Mouse (Mus musculus): ENCODE results near the gene Pigv. TPM values are rescaled to one million over a fixed set of nuclear protein-coding genes. Genes with fewer than 3 reads are reported as not detected.

Pigv gene
- polyA plus RNA-seq, 1 experiment from 2014 or later = 20.7 TPM

- Histone ChIP-seq H3K27me3 (ENCODE audit: control insufficient read depth, insufficient read depth, low read depth, low read length) (no peaks in the 10 kb centered on the region), H3K4me2 (ENCODE audit: low read depth, low read length) (no peak overlapping the region), H3K36me3 (ENCODE audit: control insufficient read depth, insufficient read depth, low read length) (peaks cover 50% of the 10 kb centered on the region), H3K4me1 (replicated peaks; ENCODE audit: control insufficient read depth, insufficient read depth, low read length) (peaks cover 3% of the 10 kb centered on the region; the same call in 1 of the 2 replicates), H3K9me3 (ENCODE audit: control insufficient read depth, low read length) (no peaks in the 10 kb centered on the region), H3K4me3 (ENCODE audit: low read length) (no peak overlapping the region), H3K27ac (ENCODE audit: low read length) (no peak overlapping the region), H3K9ac (ENCODE audit: low read length) (no peak overlapping the region)
- ATAC-seq (ENCODE audit: low read depth) = no peak
- WGBS = 75% methylated on average over 3 of the region's 3 CpGs
Measured at GRCm38 (mm10) chr4:133695363-133695762, 22.9 kb upstream of the Pigv start.

GRCm38 (mm10) chr4:133690252-133690651, 17.8 kb upstream of the Pigv start:
- H3K9ac ChIP-seq (ENCODE audit: low read length) = no peak overlapping the region
- peaks cover 13% of the 10 kb centered on the region for H3K4me1 ChIP-seq (replicated peaks; ENCODE audit: control insufficient read depth, insufficient read depth, low read length)
- no peak overlapping the region for H3K4me3 ChIP-seq (ENCODE audit: low read length)
- H3K4me2 ChIP-seq (ENCODE audit: low read depth, low read length) = no peak overlapping the region
- H3K27ac ChIP-seq (ENCODE audit: low read length) = peak overlapping the region; percentile 26; the same call in 1 of the 2 replicates
- peak; percentile 37 for ATAC-seq (ENCODE audit: low read depth)
- H3K9me3 ChIP-seq (ENCODE audit: control insufficient read depth, low read length) = no peaks in the 10 kb centered on the region
- H3K27me3 ChIP-seq (ENCODE audit: control insufficient read depth, insufficient read depth, low read depth, low read length) = no peaks in the 10 kb centered on the region
- H3K36me3 ChIP-seq (ENCODE audit: control insufficient read depth, insufficient read depth, low read length) = peaks cover 73% of the 10 kb centered on the region
- 34% methylated on average over 5 of the region's 5 CpGs for WGBS

- Histone ChIP-seq H3K4me1 (replicated peaks; ENCODE audit: control insufficient read depth, insufficient read depth, low read length) (peaks cover 13% of the 10 kb centered on the region), H3K27me3 (ENCODE audit: control insufficient read depth, insufficient read depth, low read depth, low read length) (no peaks in the 10 kb centered on the region), H3K4me2 (ENCODE audit: low read depth, low read length) (no peak overlapping the region), H3K9ac (ENCODE audit: low read length) (no peak overlapping the region), H3K36me3 (ENCODE audit: control insufficient read depth, insufficient read depth, low read length) (peaks cover 75% of the 10 kb centered on the region), H3K4me3 (ENCODE audit: low read length) (no peak overlapping the region), H3K27ac (ENCODE audit: low read length) (no peak overlapping the region), H3K9me3 (ENCODE audit: control insufficient read depth, low read length) (no peaks in the 10 kb centered on the region)
- peak; percentile 65; the same call in 1 of the 2 replicates for ATAC-seq (ENCODE audit: low read depth)
- 29% methylated on average over 7 of the region's 7 CpGs for WGBS
Measured at GRCm38 (mm10) chr4:133688417-133689067, 16.1 kb upstream of the Pigv start.

- H3K27me3 ChIP-seq (ENCODE audit: control insufficient read depth, insufficient read depth, low read depth, low read length) = no peaks in the 10 kb centered on the region
- no peak for ATAC-seq (ENCODE audit: low read depth)
- H3K4me3 ChIP-seq (ENCODE audit: low read length) = no peak overlapping the region
- peaks cover 69% of the 10 kb centered on the region for H3K36me3 ChIP-seq (ENCODE audit: control insufficient read depth, insufficient read depth, low read length)
- H3K4me1 ChIP-seq (replicated peaks; ENCODE audit: control insufficient read depth, insufficient read depth, low read length) = peaks cover 13% of the 10 kb centered on the region
- H3K4me2 ChIP-seq (ENCODE audit: low read depth, low read length) = no peak overlapping the region
- WGBS = 87% methylated on average over 5 of the region's 5 CpGs
- no peaks in the 10 kb centered on the region for H3K9me3 ChIP-seq (ENCODE audit: control insufficient read depth, low read length)
- no peak overlapping the region for H3K9ac ChIP-seq (ENCODE audit: low read length)
- no peak overlapping the region for H3K27ac ChIP-seq (ENCODE audit: low read length)
Measured at GRCm38 (mm10) chr4:133687126-133687525, 14.7 kb upstream of the Pigv start.

- Histone ChIP-seq H3K9me3 (ENCODE audit: control insufficient read depth, low read length) (no peaks in the 10 kb centered on the region), H3K36me3 (ENCODE audit: control insufficient read depth, insufficient read depth, low read length) (peaks cover 68% of the 10 kb centered on the region), H3K27ac (ENCODE audit: low read length) (no peak overlapping the region), H3K4me1 (replicated peaks; ENCODE audit: control insufficient read depth, insufficient read depth, low read length) (peaks cover 13% of the 10 kb centered on the region), H3K27me3 (ENCODE audit: control insufficient read depth, insufficient read depth, low read depth, low read length) (no peaks in the 10 kb centered on the region), H3K4me2 (ENCODE audit: low read depth, low read length) (no peak overlapping the region), H3K4me3 (ENCODE audit: low read length) (no peak overlapping the region), H3K9ac (ENCODE audit: low read length) (no peak overlapping the region)
- ATAC-seq (ENCODE audit: low read depth) = no peak
- WGBS = 85% methylated on average over 11 of the region's 11 CpGs
Measured at GRCm38 (mm10) chr4:133686512-133686911, 14.1 kb upstream of the Pigv start.

- H3K9ac ChIP-seq (ENCODE audit: low read length) = no peak overlapping the region
- H3K9me3 ChIP-seq (ENCODE audit: control insufficient read depth, low read length) = no peaks in the 10 kb centered on the region
- H3K4me2 ChIP-seq (ENCODE audit: low read depth, low read length) = no peak overlapping the region
- H3K27ac ChIP-seq (ENCODE audit: low read length) = no peak overlapping the region
- H3K4me1 ChIP-seq (replicated peaks; ENCODE audit: control insufficient read depth, insufficient read depth, low read length) = peaks cover 24% of the 10 kb centered on the region
- H3K36me3 ChIP-seq (ENCODE audit: control insufficient read depth, insufficient read depth, low read length) = peaks cover 46% of the 10 kb centered on the region
- no peaks in the 10 kb centered on the region for H3K27me3 ChIP-seq (ENCODE audit: control insufficient read depth, insufficient read depth, low read depth, low read length)
- 80% methylated on average over 14 of the region's 14 CpGs for WGBS
- no peak for ATAC-seq (ENCODE audit: low read depth)
- H3K4me3 ChIP-seq (ENCODE audit: low read length) = no peak overlapping the region
Measured at GRCm38 (mm10) chr4:133680206-133680786, 7.8 kb upstream of the Pigv start.

- peaks cover 40% of the 10 kb centered on the region for H3K36me3 ChIP-seq (ENCODE audit: control insufficient read depth, insufficient read depth, low read length)
- peaks cover 30% of the 10 kb centered on the region for H3K4me1 ChIP-seq (replicated peaks; ENCODE audit: control insufficient read depth, insufficient read depth, low read length)
- no peak overlapping the region for H3K4me2 ChIP-seq (ENCODE audit: low read depth, low read length)
- H3K9me3 ChIP-seq (ENCODE audit: control insufficient read depth, low read length) = no peaks in the 10 kb centered on the region
- H3K9ac ChIP-seq (ENCODE audit: low read length) = no peak overlapping the region
- H3K27ac ChIP-seq (ENCODE audit: low read length) = no peak overlapping the region
- ATAC-seq (ENCODE audit: low read depth) = no peak
- no peak overlapping the region for H3K4me3 ChIP-seq (ENCODE audit: low read length)
- 70% methylated on average over 7 of the region's 7 CpGs for WGBS
- H3K27me3 ChIP-seq (ENCODE audit: control insufficient read depth, insufficient read depth, low read depth, low read length) = no peaks in the 10 kb centered on the region
Measured at GRCm38 (mm10) chr4:133679629-133680028, 7.2 kb upstream of the Pigv start.

GRCm38 (mm10) chr4:133677266-133677665, 4.8 kb upstream of the Pigv start:
- no peak for ATAC-seq (ENCODE audit: low read depth)
- no peaks in the 10 kb centered on the region for H3K27me3 ChIP-seq (ENCODE audit: control insufficient read depth, insufficient read depth, low read depth, low read length)
- 71% methylated on average over 7 of the region's 7 CpGs for WGBS
- peaks cover 42% of the 10 kb centered on the region for H3K4me1 ChIP-seq (replicated peaks; ENCODE audit: control insufficient read depth, insufficient read depth, low read length)
- no peak overlapping the region for H3K4me2 ChIP-seq (ENCODE audit: low read depth, low read length)
- no peaks in the 10 kb centered on the region for H3K9me3 ChIP-seq (ENCODE audit: control insufficient read depth, low read length)
- peaks cover 24% of the 10 kb centered on the region for H3K36me3 ChIP-seq (ENCODE audit: control insufficient read depth, insufficient read depth, low read length)
- H3K27ac ChIP-seq (ENCODE audit: low read length) = no peak overlapping the region
- H3K4me3 ChIP-seq (ENCODE audit: low read length) = no peak overlapping the region
- no peak overlapping the region for H3K9ac ChIP-seq (ENCODE audit: low read length)

- H3K27ac ChIP-seq (ENCODE audit: low read length) = peak overlapping the region; percentile 86
- ATAC-seq (ENCODE audit: low read depth) = no peak
- H3K9ac ChIP-seq (ENCODE audit: low read length) = no peak overlapping the region
- H3K4me2 ChIP-seq (ENCODE audit: low read depth, low read length) = 0 out of 2 replicates have a peak overlapping the region, but pooled peaks have one; percentile 20
- peaks cover 45% of the 10 kb centered on the region for H3K4me1 ChIP-seq (replicated peaks; ENCODE audit: control insufficient read depth, insufficient read depth, low read length)
- peaks cover 15% of the 10 kb centered on the region for H3K36me3 ChIP-seq (ENCODE audit: control insufficient read depth, insufficient read depth, low read length)
- 14% methylated on average over 3 of the region's 3 CpGs for WGBS
- no peak overlapping the region for H3K4me3 ChIP-seq (ENCODE audit: low read length)
- H3K9me3 ChIP-seq (ENCODE audit: control insufficient read depth, low read length) = no peaks in the 10 kb centered on the region
- H3K27me3 ChIP-seq (ENCODE audit: control insufficient read depth, insufficient read depth, low read depth, low read length) = no peaks in the 10 kb centered on the region
Measured at GRCm38 (mm10) chr4:133676189-133676588, 3.7 kb upstream of the Pigv start.
